Mouse (Mus musculus): ENCODE results near the gene Oas1e. TPM values are rescaled to one million over a fixed set of nuclear protein-coding genes. Genes with fewer than 3 reads are reported as not detected.

The Oas1e gene
- polyA plus RNA-seq, 2 experiments from 2014 or later: not detected

DNA sequence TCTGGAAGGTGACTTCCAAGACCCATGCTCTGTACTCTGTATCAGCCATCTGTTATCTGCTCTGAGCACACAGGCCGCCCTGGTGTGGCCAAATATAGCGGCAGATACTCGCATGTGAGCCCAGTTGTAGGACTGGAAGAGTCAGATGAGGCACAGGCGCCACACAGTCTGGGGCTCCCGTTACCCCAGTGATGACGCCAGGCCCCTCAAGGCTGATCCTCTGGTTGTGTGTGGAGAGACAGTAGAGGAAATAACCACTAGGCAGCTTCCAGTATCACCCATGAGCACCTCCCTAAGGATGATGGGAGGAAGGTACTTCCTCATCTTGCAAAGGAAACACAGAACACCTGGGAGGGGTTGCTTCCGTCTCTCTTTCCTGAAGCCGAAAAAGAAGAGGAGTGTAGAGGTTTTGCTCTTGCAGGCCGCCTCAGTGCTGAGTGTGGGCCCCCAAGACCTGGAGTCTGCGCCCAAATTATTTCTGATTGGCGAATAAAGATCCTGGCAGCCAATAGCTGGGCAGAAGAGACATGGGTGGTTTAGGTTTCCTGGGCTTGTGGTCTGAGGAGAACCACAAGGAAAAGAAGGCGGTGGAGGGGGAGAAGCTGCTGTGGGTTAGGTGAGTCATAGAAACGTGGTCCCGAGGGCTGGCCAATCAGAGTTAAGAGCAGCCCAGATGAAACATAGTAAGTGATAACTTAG, 19.9 kb downstream of the Oas1e start:
- peak; percentile 83 for ATAC-seq

DNA sequence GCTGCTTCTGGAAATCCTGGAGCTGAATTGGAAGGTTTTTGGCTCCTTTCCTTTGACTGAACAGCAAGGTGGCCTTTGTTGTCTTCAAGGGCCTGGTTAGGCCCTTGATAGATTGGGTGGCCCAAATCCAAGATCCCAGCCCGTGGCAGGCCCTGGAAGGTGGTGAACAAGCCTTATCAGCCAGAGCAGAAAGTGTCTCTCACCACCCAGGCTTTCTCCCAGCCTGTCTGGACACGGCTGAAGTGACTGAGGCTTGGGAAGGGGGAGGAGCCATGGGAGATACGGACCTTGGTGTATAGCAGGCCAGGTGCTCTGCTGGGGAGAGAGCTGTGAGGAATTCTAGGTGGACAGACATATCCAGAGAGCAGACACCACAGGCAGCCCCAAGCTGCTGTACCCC, 25.9 kb downstream of the Oas1e start:
- ATAC-seq: no peak

DNA sequence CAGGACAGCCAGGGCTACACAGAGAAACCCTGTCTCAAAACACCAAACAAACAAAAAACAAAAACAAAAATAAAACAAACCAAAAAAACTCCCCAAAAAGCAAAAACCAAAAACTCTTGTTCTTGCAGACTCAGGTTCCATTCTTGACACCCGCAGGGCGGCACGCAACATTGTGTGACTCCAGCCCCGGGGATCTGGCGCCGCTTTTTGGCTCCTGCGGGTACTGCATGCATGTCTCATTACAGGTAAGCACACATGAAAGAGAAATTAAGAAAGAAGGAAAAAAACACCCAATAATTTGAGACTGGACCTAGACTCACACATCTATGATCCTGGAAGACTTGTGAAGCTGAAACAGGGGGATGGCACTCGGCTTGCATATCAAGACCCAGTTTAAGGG, 30.3 kb downstream of the Oas1e start:
- ATAC-seq: no peak

DNA sequence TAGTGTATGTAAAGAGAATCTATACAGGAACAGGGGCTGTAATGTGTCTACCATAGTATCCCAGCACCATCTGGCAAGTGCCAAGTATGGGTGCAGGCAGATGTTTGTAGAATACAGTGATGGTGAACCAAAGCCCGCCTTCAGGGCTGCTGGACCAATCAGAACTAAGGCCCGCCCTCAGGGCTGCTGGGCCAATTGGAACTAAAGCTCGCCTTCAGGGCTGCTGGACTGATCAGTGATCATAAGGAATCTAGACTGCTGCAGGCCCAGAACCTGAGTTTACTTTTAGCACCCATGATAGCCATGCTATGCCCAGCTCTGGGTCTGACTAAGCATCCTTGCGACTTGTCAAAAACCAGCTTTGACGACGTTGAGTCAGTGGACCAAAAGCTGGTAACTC, 33.4 kb downstream of the Oas1e start:
- ATAC-seq: no peak

DNA sequence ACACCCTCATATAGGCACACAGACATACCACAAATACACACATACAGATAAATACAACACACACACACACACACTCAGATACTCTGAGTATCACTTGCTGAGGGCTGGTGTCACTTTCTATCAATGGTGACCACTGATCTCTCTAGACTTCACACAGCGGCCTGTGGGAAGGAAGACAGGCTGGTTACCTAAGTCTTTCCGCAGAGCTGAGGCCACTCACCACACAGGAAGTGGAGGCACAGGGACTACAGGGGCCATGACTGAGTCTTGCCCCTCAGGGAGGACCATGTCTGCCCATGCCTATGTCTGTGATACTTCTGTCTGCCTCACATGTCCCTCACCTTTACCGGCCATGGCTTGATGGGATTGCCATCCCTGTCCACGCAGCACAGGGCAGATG, 41.1 kb downstream of the Oas1e start:
- ATAC-seq: no peak

DNA sequence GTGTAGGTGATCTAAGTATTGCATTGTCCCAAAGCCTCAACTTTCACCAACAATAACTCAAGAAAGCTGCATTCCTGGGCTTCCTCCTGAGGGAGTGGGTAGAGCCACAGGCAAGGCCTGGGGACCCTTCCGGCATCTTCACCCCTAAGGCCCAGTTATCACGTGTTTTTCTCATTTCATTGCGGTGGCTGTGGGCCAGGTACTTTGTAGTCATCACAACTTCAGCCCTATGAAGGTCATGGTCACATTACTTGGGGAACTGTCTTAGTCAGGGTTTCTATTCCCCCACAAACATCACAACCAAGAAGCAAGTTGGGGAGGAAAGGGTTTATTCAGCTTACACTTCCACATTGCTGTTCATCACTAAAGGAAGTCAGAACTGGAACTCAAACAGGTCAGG, 42.5 kb downstream of the Oas1e start:
- ATAC-seq: no peak

DNA sequence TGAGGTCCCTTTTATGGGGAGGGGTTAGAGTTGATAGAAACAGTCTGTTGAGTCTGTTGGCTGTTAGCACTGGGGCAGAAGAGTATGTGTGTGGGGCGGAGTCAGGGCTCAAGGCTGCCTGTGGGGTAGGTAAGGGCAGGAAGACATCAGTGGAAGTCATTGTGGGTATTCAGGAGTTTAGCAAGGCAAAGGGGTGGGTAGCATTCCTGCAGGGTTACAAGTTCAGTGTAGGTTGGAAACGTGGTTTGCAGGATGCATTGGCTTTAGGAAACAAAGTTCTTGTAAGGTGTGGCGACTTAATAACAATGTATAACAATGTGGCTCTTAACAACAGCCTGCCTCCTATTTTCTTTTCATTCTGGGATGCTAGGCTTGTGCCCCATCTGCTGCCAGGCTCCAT, 44.1 kb downstream of the Oas1e start:
- no peak for ATAC-seq

DNA sequence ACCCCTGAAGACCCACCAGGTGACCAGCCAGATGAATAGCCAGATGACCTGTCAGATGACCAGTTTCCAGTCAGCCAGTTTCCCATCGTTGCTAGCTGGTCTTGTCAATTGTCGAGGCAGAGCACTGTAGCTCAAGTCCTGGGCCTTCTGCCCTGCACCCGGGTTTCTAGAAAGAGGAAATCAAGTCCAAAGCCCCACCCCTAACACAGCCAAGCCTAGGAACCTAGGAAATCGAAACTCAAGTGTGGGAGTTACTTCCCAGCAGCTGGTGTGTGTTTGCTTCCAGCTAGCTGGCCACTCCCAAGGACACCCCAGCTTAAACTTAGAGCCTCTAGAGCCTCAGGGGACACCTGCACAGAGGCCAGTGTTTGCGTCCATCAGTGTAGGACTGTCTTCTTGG, 45.6 kb downstream of the Oas1e start, which contains the start of gene Oas2:
Gene Oas2 (minus strand): TSS at position 166 of the 400 bp plus-strand sequence.
- no peak for ATAC-seq

DNA sequence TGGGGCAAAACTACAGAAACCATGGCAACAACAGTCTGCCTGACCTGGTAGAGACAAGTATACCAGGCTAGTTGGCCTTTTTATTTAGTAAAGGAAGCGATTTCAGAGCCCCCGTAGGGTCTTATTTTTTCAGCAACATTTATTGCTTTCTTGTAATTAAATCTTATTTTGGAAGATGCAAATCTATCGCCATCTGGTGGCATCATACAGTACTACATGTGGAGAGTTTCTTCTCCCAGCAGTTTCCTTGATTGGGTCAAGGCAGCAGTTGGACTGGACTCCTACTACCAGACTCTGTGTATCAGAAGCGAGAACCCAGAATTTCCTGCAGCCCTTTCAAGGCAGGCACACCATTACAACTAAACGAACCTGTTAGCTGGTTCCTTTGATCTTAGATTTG, 48.9 kb downstream of the Oas1e start:
- ATAC-seq: no peak

DNA sequence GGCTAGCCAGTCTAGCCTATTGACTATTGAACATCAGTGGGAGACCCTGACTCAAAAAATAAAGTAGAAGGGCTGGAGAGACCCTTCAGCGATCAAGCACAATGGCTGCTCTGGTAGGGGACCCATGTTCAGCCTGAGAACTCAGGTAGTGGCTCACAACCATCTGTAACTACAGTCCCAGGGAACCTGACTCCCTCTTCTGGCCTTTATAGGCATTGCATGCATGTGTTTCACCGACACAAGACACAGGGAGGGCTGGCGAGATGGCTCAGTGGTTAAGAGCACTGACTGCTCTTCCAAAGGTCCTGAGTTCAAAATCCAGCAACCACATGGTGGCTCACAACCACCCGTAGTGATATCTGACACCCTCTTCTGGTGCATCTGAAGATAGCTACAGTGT, 53.2 kb downstream of the Oas1e start:
- peak; percentile 54 for ATAC-seq

Other genes with a start within 250 kb of the Oas1e start
- 10 to 100 TPM; 14.7 to 17.4 TPM for gene Tpcn1, start 206.9 kb downstream of the Oas1e start, polyA plus RNA-seq (2017; shearing (Covaris generic))
- 1 to 10 TPM in 1 of 2 experiments, under 1 TPM in 1; 0.40 to 1.1 TPM for gene Iqcd, start 206.5 kb downstream of the Oas1e start, polyA plus RNA-seq (2017; shearing (Covaris generic))
- gene Rita1, start 182.9 kb downstream of the Oas1e start, polyA plus RNA-seq (2017; shearing (Covaris generic)): 1 to 10 TPM; 2.2 to 6.3 TPM
- 10 to 100 TPM; 14.4 to 18.6 TPM for gene Ddx54, start 182.8 kb downstream of the Oas1e start, polyA plus RNA-seq (2017; shearing (Covaris generic))
- gene Cfap73, start 161.3 kb downstream of the Oas1e start, polyA plus RNA-seq (2017; shearing (Covaris generic)): not detected
- 10 to 100 TPM in 1 of 2 experiments, 1 to 10 TPM in 1; 7.2 to 15.4 TPM for gene Rasal1, start 146.7 kb downstream of the Oas1e start, polyA plus RNA-seq (2017; shearing (Covaris generic))
- gene Dtx1, start 83.6 kb downstream of the Oas1e start, polyA plus RNA-seq (2017; shearing (Covaris generic)): 10 to 100 TPM; 33.4 to 47.7 TPM
- 1 to 10 TPM; 1.6 to 3.6 TPM for gene Oas2, start 45.7 kb downstream of the Oas1e start, polyA plus RNA-seq (2017; shearing (Covaris generic))
- 10 to 100 TPM; 12.9 to 24.4 TPM for gene Oas3, start 17.9 kb downstream of the Oas1e start, polyA plus RNA-seq (2017; shearing (Covaris generic))
- gene Oas1c, start 17.0 kb upstream of the Oas1e start, polyA plus RNA-seq (2017; shearing (Covaris generic)): 10 to 100 TPM; 16.2 to 19.2 TPM
- gene Oas1f, start 51.8 kb upstream of the Oas1e start, polyA plus RNA-seq (2017; shearing (Covaris generic)): not detected
- not detected for gene Oas1h, start 65.9 kb upstream of the Oas1e start, polyA plus RNA-seq (2017; shearing (Covaris generic))
- gene Oas1g, start 92.1 kb upstream of the Oas1e start, polyA plus RNA-seq (2017; shearing (Covaris generic)): 1 to 10 TPM in 1 of 2 experiments, not detected in 1; 1.2 TPM
- gene Oas1a, start 112.0 kb upstream of the Oas1e start, polyA plus RNA-seq (2017; shearing (Covaris generic)): 10 to 100 TPM; 44.7 to 54.6 TPM
- not detected for gene Oas1d, start 119.0 kb upstream of the Oas1e start, polyA plus RNA-seq (2017; shearing (Covaris generic))
- gene Rph3a, start 214.6 kb upstream of the Oas1e start, polyA plus RNA-seq (2017; shearing (Covaris generic)): not detected